Mouse (Mus musculus) left cerebral cortex, adult 9 months (tissue): ENCODE data around the gene Prr14.
A peak's percentile ranks its signal among the peaks of the same experiment; 100 is the strongest.

Source experiments
- DNase-seq, 2 experiments: peaks; one replicate each; pipeline ENCODE4 v3.0.0; 2022; ENCODE audit warnings: low spot score in 2 of 2

Gene Prr14

DNA sequence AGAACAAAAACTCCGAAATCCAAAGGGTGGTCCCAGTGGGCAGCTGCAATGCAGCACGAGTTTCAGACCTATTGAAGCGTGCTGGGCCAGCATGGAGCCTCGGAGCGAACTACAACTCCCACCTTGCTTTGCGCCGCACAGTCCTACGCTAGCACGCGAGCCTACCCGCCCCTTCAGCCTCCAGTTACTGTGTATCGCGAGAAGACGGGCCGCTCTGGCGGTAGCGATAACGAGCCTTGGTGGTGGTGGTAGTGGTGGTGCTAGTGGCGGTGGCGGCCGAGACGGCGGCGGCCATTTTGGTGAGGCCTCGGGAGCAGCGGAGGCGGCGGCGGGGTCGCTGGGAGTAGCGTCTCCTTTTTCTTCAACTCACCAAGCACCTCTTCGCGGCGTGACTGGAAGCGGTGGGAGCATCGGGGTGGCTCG is 52.4 kb downstream of the Prr14 start, which contains the start of gene Srcap:
Srcap (plus strand) TSS at position 176 of the 423 bp plus-strand sequence.
- DNase-seq: peak; percentile 93 to 96

DNA sequence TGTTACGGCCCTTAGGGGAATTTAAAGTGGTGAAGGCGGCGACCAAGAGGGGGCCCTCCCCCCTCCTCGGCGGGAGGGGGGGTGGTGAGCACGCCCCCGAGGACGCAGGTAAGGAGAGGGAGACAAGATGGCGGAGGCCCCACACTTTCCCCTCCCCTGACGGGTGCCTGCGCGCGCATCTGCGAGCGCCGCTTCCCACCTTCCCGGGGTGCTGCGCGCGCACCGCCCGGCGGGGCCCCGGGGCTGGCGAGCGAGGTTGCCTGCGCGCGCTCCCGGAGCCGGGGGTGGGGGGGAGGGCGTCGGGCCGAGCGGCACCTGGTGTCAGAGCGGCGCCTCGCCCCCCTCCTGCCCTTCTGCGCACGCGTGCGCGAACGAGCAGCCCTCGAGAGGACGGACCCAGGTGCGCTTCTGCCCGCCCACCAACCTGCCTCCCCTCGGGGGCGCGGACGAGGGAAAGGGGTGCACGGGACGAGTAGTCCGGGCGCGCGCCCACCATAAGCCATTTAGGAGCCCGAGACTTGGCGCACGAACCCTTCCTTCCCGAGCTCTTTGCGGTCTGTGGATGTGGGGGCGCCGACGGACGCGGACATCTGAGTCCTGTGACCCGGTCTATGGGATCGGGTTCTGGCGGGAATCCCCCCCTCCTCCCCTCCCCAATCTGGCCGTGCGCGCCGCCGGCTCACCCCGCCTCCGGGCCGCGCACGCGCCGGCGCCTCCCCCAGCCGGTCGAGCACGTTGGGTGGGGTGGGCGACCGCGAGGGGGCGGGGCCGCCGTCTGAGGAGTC is 53.0 kb downstream of the Prr14 start:
- peak; percentile 84 to 88 for DNase-seq

DNA sequence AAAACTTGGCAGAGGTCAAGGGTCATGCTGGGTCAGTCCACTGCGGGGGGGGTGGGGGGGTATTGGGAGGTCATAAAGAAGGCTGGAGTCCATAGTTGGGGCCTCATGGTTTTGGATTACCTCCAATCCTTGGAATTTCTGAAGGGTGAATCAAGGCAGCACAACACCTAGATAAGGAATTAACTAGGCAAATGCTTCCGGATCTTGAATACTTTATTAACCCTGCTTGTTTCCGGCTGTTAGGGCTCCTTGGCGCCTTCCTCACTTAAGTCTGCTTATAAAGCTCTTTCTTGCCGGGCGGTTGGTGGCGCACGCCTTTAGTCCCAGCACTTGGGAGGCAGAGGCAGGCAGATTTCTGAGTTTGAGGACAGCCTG is 53.6 kb downstream of the Prr14 start:
- peak in 1 of 2 experiments; percentile 15 for DNase-seq

DNA sequence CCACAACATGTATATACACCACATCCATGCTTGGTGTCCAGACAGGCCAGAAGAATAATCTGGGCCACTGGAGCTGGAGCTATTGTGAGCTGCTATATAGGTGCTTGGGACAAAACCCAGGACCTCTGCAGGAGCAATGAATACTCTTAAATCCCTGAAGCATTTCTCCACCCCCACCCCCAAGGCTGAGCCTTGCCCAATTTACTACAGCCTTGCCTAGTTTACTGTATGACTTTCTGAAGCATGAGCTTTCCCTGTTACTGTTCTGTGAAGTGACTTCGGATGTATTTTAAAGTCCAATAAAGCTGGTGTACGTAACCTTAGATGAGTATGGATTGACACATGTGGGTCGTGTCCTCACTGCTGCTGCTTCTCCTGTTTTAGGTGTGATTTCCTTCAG is 54.4 kb downstream of the Prr14 start:
- no peak for DNase-seq

DNA sequence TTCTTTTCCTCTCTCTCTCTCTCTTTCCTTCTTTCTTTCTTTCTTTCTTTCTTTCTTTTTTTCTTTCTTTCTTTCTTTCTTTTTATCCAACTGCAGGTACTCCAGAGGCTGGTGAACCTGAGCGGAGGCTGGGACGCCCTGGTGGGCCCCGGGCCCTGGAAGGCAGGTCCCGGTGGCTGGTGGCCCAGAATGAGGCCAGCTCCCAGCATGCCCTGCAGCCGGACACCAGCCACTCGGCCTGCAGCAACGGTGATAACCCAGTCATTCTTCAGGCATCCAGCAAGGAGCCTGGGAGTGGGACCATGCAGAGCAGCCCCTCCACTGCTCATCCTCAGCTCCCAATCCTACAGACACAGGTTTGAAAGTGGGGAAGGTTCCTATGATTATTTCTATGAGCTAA is 56.4 kb downstream of the Prr14 start:
- no peak for DNase-seq

DNA sequence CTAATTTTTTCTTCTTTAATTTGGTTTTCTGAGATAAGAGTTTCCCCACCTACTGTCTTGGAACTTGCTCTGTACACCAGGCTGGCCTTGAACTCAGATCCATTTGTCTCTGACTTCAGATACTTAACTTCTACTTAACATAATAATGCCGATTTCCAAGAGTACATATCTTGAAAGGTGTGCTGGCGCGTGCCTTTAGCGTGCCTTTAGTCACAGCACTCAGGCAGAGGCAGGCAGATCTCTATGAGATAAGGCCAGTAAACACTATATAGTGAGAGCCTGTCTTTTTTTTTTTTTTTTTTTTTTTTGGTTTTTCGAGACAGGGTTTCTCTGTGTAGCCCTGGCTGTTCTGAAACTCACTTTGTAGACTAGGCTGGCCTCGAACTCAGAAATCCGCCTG is 56.9 kb downstream of the Prr14 start:
- no peak for DNase-seq

DNA sequence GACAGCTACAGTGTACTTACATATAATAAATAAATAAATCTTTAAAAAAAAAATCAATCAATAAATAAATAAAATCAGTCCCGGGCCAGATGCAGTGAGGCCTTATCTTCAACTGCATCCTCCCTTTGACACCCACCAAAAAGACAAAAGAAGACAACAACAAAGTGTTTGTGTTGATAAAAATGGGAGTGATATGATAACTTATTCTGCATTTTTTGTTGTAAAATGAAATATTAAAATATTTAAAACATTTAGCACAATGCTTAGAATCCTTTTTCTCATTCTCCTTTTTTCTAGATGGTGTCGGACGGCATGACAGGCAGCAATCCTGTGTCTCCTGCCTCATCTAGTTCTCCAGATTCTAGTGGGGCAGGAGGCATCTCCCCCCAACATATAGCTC is 59.9 kb downstream of the Prr14 start, which contains the start of gene Gm42715:
Gm42715 (plus strand) TSS at position 301 of the 400 bp plus-strand sequence.
- no peak for DNase-seq
